Mouse (Mus musculus): Measurements from ENCODE around the gene Gm20605. TPM values are rescaled to one million over a fixed set of nuclear protein-coding genes. Genes with fewer than 3 reads are reported as not detected.

The Gm20605 gene
- total and polyA plus RNA-seq, 2 experiments from 2014 or later, result 2.4 to 6.1 TPM

GRCm38 (mm10) chr5:137641054-137641453 is 12.1 kb downstream of the Gm20605 start, which contains the start of gene Sap25:
Gene Sap25, plus strand, starts transcription at chr5:137641334.
- peak; percentile 25 for TF ChIP-seq CTCF (IDR thresholded peaks at IDR 0.05; ENCODE audit: low read depth)
- peaks cover 9% of the 10 kb centered on the region for H3K27me3 ChIP-seq (ENCODE audit: insufficient read depth, low read length)
- no peaks in the 10 kb centered on the region for H3K4me1 ChIP-seq (ENCODE audit: insufficient read depth)
- 87% methylated on average over 19 of the region's 19 CpGs for whole genome bisulfite sequencing
- no peaks in the 10 kb centered on the region for H3K9me3 ChIP-seq (ENCODE audit: low read length)
- no peak within 1 kb of the TSS for H3K4me2 ChIP-seq (ENCODE audit: low read depth)
- H3K27ac ChIP-seq (ENCODE audit: low read depth, low read length), result no peak within 1 kb of the TSS
- peaks cover 49% of the 10 kb centered on the region for H3K36me3 ChIP-seq (ENCODE audit: insufficient read depth)
- ATAC-seq (no peak), DNase-seq (no peak)
- H3K9ac ChIP-seq, result no peak within 1 kb of the TSS
- no peak within 1 kb of the TSS for H3K4me3 ChIP-seq (ENCODE audit: low read depth, low read length)

DNA sequence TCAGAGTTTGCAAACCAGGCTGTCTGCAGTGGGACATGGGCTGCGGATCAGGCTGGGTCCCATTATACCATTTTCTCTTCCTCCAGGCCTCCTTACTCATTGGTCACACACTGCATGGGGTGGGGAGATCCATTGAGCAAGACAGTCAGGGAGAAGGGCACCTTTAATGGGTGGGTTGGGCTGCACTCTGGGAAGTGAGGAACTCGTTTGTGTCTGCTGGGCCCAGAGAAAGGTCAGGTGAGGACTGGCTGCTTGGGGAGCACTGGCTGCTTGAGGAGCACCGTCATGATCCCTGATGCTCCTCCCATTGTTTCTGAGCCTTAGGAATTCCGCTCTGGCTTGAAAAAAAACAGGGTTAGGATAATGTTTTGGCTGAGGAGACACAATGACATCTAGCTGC is 13.9 kb downstream of the Gm20605 start:
- Histone ChIP-seq H3K27ac (ENCODE audit: low read depth, low read length) (no peak overlapping the region), H3K4me3 (ENCODE audit: low read depth, low read length) (no peak overlapping the region), H3K36me3 (ENCODE audit: insufficient read depth) (peaks cover 30% of the 10 kb centered on the region), H3K9ac (no peak overlapping the region), H3K27me3 (ENCODE audit: insufficient read depth, low read length) (peaks cover 14% of the 10 kb centered on the region), H3K4me1 (ENCODE audit: insufficient read depth) (no peaks in the 10 kb centered on the region), H3K4me2 (ENCODE audit: low read depth) (no peak overlapping the region), H3K9me3 (ENCODE audit: low read length) (no peaks in the 10 kb centered on the region)
- 50% methylated on average over 4 of the region's 4 CpGs for WGBS
- no peak for TF ChIP-seq CTCF (IDR thresholded peaks at IDR 0.05; ENCODE audit: low read depth)
- DNase-seq, result no peak
- no peak for ATAC-seq

DNA sequence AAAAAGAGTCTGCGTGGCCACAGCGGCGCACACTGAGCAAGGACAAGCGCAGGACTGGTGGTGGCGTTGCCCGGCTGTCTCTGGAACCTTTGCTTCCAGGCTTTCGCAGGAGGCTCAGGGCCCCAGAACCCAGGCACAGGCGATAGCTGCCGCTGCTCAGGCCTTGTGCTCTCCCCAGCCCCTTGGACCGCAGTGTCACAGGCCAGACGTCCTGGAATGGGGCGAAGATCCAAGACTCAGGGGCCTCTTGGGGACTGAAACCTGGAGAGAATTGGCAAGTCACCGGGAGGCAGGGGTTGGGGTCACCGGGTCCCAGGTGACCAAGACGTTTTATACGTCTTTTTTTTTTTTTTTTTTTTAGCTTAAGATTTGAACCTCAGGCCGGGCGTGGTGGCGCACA is 15.5 kb downstream of the Gm20605 start:
- Histone ChIP-seq H3K4me3 (ENCODE audit: low read depth, low read length) (no peak overlapping the region), H3K27me3 (ENCODE audit: insufficient read depth, low read length) (peaks cover 14% of the 10 kb centered on the region), H3K4me1 (ENCODE audit: insufficient read depth) (no peaks in the 10 kb centered on the region), H3K4me2 (ENCODE audit: low read depth) (no peak overlapping the region), H3K9ac (no peak overlapping the region), H3K36me3 (ENCODE audit: insufficient read depth) (peaks cover 15% of the 10 kb centered on the region), H3K9me3 (ENCODE audit: low read length) (no peaks in the 10 kb centered on the region), H3K27ac (ENCODE audit: low read depth, low read length) (no peak overlapping the region)
- ATAC-seq, result no peak
- no peak for TF ChIP-seq CTCF (IDR thresholded peaks at IDR 0.05; ENCODE audit: low read depth)
- WGBS, result 48% methylated on average over 19 of the region's 19 CpGs
- no peak for DNase-seq

DNA sequence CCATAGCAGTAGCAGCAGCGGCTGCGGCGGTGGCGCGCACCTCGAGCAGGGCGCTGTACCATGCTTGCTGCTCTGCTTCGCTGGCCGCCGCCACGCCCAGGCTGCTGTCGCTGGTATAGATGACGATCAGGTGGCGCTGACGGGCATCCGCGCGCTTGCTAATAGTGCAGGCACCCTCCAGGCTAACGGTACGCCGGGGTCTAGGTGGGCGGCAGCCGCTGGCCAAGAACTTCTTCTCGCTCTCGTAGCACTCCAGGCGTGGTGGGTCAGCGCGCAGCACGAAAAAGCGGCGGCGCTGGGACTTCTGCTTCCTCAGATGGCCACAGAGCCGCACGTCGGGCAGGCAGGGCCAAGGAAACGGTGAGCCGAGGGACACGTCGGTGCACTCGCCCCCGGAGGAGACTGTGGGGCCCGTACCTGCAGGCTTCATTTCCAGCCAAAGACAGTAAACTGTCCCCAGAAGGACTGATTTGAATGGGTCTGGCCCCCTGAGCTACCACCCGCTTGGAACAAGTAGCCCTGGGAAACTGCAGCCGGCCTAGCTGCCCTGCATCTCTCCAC is 16.2 kb downstream of the Gm20605 start:
- Histone ChIP-seq H3K27me3 (ENCODE audit: insufficient read depth, low read length) (peaks cover 14% of the 10 kb centered on the region), H3K36me3 (ENCODE audit: insufficient read depth) (peaks cover 8% of the 10 kb centered on the region), H3K4me2 (ENCODE audit: low read depth) (peak overlapping the region; percentile 44), H3K27ac (ENCODE audit: low read depth, low read length) (no peak overlapping the region), H3K4me1 (ENCODE audit: insufficient read depth) (no peaks in the 10 kb centered on the region), H3K4me3 (ENCODE audit: low read depth, low read length) (peak overlapping the region; percentile 18), H3K9ac (no peak overlapping the region; the same call in 1 of the 2 replicates), H3K9me3 (ENCODE audit: low read length) (no peaks in the 10 kb centered on the region)
- WGBS, result 4% methylated on average over 44 of the region's 44 CpGs
- no peak for ATAC-seq
- DNase-seq, result no peak
- no peak for TF ChIP-seq CTCF (IDR thresholded peaks at IDR 0.05; ENCODE audit: low read depth)

GRCm38 (mm10) chr5:137645652-137646091 is 16.7 kb downstream of the Gm20605 start, which contains the start of gene Irs3:
Gene Irs3, minus strand, starts transcription at chr5:137645714.
- H3K4me2 ChIP-seq (ENCODE audit: low read depth), result peak within 1 kb of the TSS; percentile 44
- peak within 1 kb of the TSS; percentile 18 for H3K4me3 ChIP-seq (ENCODE audit: low read depth, low read length)
- peaks cover 14% of the 10 kb centered on the region for H3K27me3 ChIP-seq (ENCODE audit: insufficient read depth, low read length)
- 17% methylated on average over 11 of the region's 11 CpGs for WGBS
- no peak for TF ChIP-seq CTCF (IDR thresholded peaks at IDR 0.05; ENCODE audit: low read depth)
- H3K36me3 ChIP-seq (ENCODE audit: insufficient read depth), result peaks cover 4% of the 10 kb centered on the region
- no peak for ATAC-seq
- no peak within 1 kb of the TSS for H3K27ac ChIP-seq (ENCODE audit: low read depth, low read length)
- H3K9me3 ChIP-seq (ENCODE audit: low read length), result no peaks in the 10 kb centered on the region
- no peak within 1 kb of the TSS; the same call in 1 of the 2 replicates for H3K9ac ChIP-seq
- DNase-seq, result no peak
- no peaks in the 10 kb centered on the region for H3K4me1 ChIP-seq (ENCODE audit: insufficient read depth)

DNA sequence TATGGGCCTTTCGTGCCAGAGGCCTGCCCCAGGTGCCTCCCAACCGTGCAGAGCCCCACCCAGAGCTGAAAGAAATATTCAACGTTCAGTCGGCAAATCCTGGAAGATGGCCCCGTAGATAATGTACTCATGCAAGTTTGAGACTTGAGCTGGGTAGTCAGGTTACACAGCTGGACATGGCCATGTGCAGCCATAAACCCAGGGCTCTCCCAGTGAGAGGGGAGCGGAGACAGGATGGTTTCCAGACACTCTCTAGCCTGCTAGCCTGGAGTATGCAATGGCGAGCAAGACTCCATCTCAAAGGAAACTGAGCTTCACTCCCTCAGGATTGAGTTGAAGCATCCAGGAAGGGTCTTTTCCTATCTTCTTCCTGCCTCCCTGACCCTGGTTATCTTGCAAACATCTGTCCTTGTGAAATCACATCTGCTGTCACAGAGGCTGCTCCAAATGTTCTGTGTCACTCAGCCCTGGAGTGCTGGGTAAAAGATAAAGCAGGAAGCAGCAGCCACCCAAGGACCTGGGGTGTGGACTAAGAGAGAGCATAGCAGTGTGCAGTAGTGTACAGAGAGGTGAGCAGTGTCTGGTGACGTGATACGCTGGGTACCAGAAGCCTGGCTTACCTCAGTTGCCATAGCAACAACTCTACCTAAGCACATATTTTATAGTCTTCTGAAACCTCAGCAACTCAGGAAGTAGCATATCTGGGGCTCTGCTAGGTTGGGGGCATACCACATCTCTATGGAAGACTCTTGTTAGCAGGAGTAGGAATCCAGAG is 19.0 kb downstream of the Gm20605 start:
- Histone ChIP-seq H3K27ac (ENCODE audit: low read depth, low read length) (no peak overlapping the region), H3K27me3 (ENCODE audit: insufficient read depth, low read length) (peaks cover 14% of the 10 kb centered on the region), H3K4me3 (ENCODE audit: low read depth, low read length) (no peak overlapping the region), H3K4me1 (ENCODE audit: insufficient read depth) (no peaks in the 10 kb centered on the region), H3K9me3 (ENCODE audit: low read length) (no peaks in the 10 kb centered on the region), H3K4me2 (ENCODE audit: low read depth) (no peak overlapping the region), H3K9ac (no peak overlapping the region), H3K36me3 (ENCODE audit: insufficient read depth) (peaks cover 11% of the 10 kb centered on the region)
- ATAC-seq (peak; percentile 87), DNase-seq (peak; percentile 53)
- WGBS, result 74% methylated on average over 9 of the region's 9 CpGs
- no peak for TF ChIP-seq CTCF (IDR thresholded peaks at IDR 0.05; ENCODE audit: low read depth)

DNA sequence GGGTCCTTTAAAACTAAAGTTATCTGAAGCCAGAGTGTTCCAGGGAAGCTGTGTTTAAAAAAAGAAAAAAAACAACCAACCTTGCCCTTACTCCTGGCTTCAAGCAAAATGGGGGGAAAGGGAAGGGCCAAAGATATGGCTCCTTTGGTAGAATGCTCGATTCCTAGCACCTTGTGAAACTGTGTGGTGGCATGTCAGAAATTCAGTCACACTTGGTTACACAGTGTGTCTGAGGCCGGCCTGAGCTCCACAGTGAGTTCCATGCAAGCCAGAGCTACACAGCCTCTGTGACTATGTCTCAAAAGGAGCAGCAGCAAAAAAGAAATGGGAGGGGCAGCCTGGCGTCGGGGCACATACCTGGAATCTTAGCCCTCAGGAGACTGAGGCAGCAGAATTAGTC is 20.3 kb downstream of the Gm20605 start:
- WGBS, result 25% methylated on average over 4 of the region's 4 CpGs
- no peak overlapping the region for H3K27ac ChIP-seq (ENCODE audit: low read depth, low read length)
- H3K4me3 ChIP-seq (ENCODE audit: low read depth, low read length), result no peak overlapping the region
- no peak overlapping the region for H3K9ac ChIP-seq
- peaks cover 14% of the 10 kb centered on the region; the same call in 1 of the 2 replicates for H3K27me3 ChIP-seq (ENCODE audit: insufficient read depth, low read length)
- no peak for TF ChIP-seq CTCF (IDR thresholded peaks at IDR 0.05; ENCODE audit: low read depth)
- H3K36me3 ChIP-seq (ENCODE audit: insufficient read depth), result peaks cover 22% of the 10 kb centered on the region
- ATAC-seq, result no peak
- no peak overlapping the region for H3K4me2 ChIP-seq (ENCODE audit: low read depth)
- H3K4me1 ChIP-seq (ENCODE audit: insufficient read depth), result no peaks in the 10 kb centered on the region
- no peak for DNase-seq
- no peaks in the 10 kb centered on the region for H3K9me3 ChIP-seq (ENCODE audit: low read length)

Data from forebrain, postnatal 0 days (tissue).